Mouse (Mus musculus) forebrain, embryonic 13.5 days (tissue): ENCODE measurements around the gene Yy1. TPM values are rescaled to one million over a fixed set of nuclear protein-coding genes. Genes with fewer than 3 reads are reported as not detected.
"Not testable (repeated sequence)": the region's sequence is repeated elsewhere in the genome, so short reads cannot be mapped to it uniquely, and the experiment has no call there.

Experiments
- ATAC-seq: fragments of 200-750 bp; cut with Nextera tagmentation; 2 replicates; pipeline ENCODE4 v1.8.0; 2017
- H3K27ac ChIP-seq: fragments of 300-500 bp; sonication (generic); 2 replicates; pipeline ENCODE4 v1.5.1; 2015; ENCODE audit warnings: inconsistent platforms, mild to moderate bottlenecking, moderate library complexity
- H3K27me3 ChIP-seq: fragments of 300-500 bp; sonication (generic); 2 replicates; pipeline ENCODE4 v1.6.1; 2015; ENCODE audit warnings: mild to moderate bottlenecking, inconsistent platforms
- H3K36me3 ChIP-seq: fragments of 300-500 bp; sonication (generic); 2 replicates; pipeline ENCODE4 v1.6.1; 2015; ENCODE audit warnings: mild to moderate bottlenecking, inconsistent platforms; ENCODE audit not compliant: poor library complexity, severe bottlenecking
- H3K4me1 ChIP-seq: fragments of 300-500 bp; sonication (generic); 2 replicates; pipeline ENCODE4 v1.6.1; 2015; ENCODE audit warnings: inconsistent platforms
- H3K4me2 ChIP-seq: fragments of 300-500 bp; sonication (generic); 2 replicates; pipeline ENCODE4 v1.6.1; 2015; ENCODE audit warnings: inconsistent platforms, mild to moderate bottlenecking, moderate library complexity
- H3K4me3 ChIP-seq: fragments of 300-500 bp; sonication (generic); 2 replicates; pipeline ENCODE4 v1.5.1; 2015; ENCODE audit warnings: mild to moderate bottlenecking, inconsistent platforms
- H3K9ac ChIP-seq: fragments of 300-500 bp; sonication (generic); 2 replicates; pipeline ENCODE4 v1.6.1; 2015; ENCODE audit warnings: mild to moderate bottlenecking, inconsistent platforms
- H3K9me3 ChIP-seq: fragments of 300-500 bp; sonication (generic); replicated peaks from 2 replicates; pipeline ENCODE4 v1.6.1; 2016; ENCODE audit warnings: inconsistent platforms
- whole genome bisulfite sequencing: fragments of 180-500 bp; shearing (Covaris S2); methylation state at CpG from one replicate; pipeline ENCODE4 v1.1.7; 2015; 5-methylcytosine and 5-hydroxymethylcytosine counted together
- polyA plus RNA-seq: library from polyadenylated mRNA; unstranded; fragments of >200 nt; fragmentation: Nextera tagmentation; extraction: Ambion mirVana; gene quantifications from 2 replicates; pipeline ENCODE4 v1.2.1, GENCODE M21; 2015

Gene Yy1
- polyA plus RNA-seq, 1 experiment from 2014 or later: 15.8 TPM

GRCm38 (mm10) chr12:108831966-108832643 lies 39.3 kb downstream of the Yy1 start:
- Histone ChIP-seq H3K4me1 (peaks cover 41% of the 10 kb centered on the region), H3K27me3 (no peaks in the 10 kb centered on the region), H3K36me3 (peaks cover 22% of the 10 kb centered on the region), H3K27ac (no peak overlapping the region), H3K4me2 (no peak overlapping the region), H3K4me3 (no peak overlapping the region), H3K9me3 (no peaks in the 10 kb centered on the region), H3K9ac (no peak overlapping the region)
- no peak for ATAC-seq
- 56% methylated on average over 9 of the region's 9 CpGs for WGBS

- H3K4me2 ChIP-seq: no peak overlapping the region
- no peak overlapping the region for H3K4me3 ChIP-seq
- peak overlapping the region; percentile 2; the same call in 1 of the 2 replicates for H3K9ac ChIP-seq
- H3K36me3 ChIP-seq: peaks cover 14% of the 10 kb centered on the region
- H3K27me3 ChIP-seq: no peaks in the 10 kb centered on the region
- 88% methylated on average over 8 of the region's 8 CpGs for WGBS
- peaks cover 48% of the 10 kb centered on the region for H3K4me1 ChIP-seq
- ATAC-seq: no peak
- no peak overlapping the region for H3K27ac ChIP-seq
- no peaks in the 10 kb centered on the region for H3K9me3 ChIP-seq
These were observed 40.1 kb downstream of the Yy1 start for GRCm38 (mm10) chr12:108832851-108833250.

- Histone ChIP-seq H3K4me3 (no peak overlapping the region), H3K9me3 (no peaks in the 10 kb centered on the region), H3K9ac (no peak overlapping the region), H3K27me3 (no peaks in the 10 kb centered on the region), H3K4me2 (no peak overlapping the region), H3K4me1 (peaks cover 54% of the 10 kb centered on the region), H3K36me3 (peaks cover 11% of the 10 kb centered on the region), H3K27ac (no peak overlapping the region)
- ATAC-seq: no peak
- WGBS: 91% methylated on average over 3 of the region's 3 CpGs
These were observed 40.6 kb downstream of the Yy1 start for GRCm38 (mm10) chr12:108833408-108833807.

- peak overlapping the region; percentile 74 for H3K4me3 ChIP-seq
- WGBS: 85% methylated on average over 3 of the region's 3 CpGs
- ATAC-seq: no peak
- H3K36me3 ChIP-seq: peaks cover 9% of the 10 kb centered on the region
- H3K27ac ChIP-seq: no peak overlapping the region
- no peaks in the 10 kb centered on the region for H3K9me3 ChIP-seq
- no peaks in the 10 kb centered on the region for H3K27me3 ChIP-seq
- peaks cover 54% of the 10 kb centered on the region for H3K4me1 ChIP-seq
- peak overlapping the region; percentile 96 for H3K4me2 ChIP-seq
- peak overlapping the region; percentile 86; the same call in 1 of the 2 replicates for H3K9ac ChIP-seq
These were observed 41.6 kb downstream of the Yy1 start for GRCm38 (mm10) chr12:108834337-108834736.

- H3K4me3 ChIP-seq: peak overlapping the region; percentile 74
- H3K9me3 ChIP-seq: no peaks in the 10 kb centered on the region
- H3K4me2 ChIP-seq: peak overlapping the region; percentile 96
- peaks cover 58% of the 10 kb centered on the region for H3K4me1 ChIP-seq
- peaks cover 9% of the 10 kb centered on the region for H3K36me3 ChIP-seq
- no peaks in the 10 kb centered on the region for H3K27me3 ChIP-seq
- H3K27ac ChIP-seq: no peak overlapping the region
- WGBS: 41% methylated on average over 5 of the region's 5 CpGs
- ATAC-seq: no peak
- peak overlapping the region; percentile 86 for H3K9ac ChIP-seq
These were observed 42.0 kb downstream of the Yy1 start for GRCm38 (mm10) chr12:108834786-108835185.

- H3K9me3 ChIP-seq: no peaks in the 10 kb centered on the region
- peak; percentile 22; the same call in 1 of the 2 replicates for ATAC-seq
- H3K36me3 ChIP-seq: peaks cover 9% of the 10 kb centered on the region
- peak overlapping the region; percentile 96 for H3K4me2 ChIP-seq
- peak overlapping the region; percentile 74 for H3K4me3 ChIP-seq
- H3K27me3 ChIP-seq: no peaks in the 10 kb centered on the region
- H3K9ac ChIP-seq: peak overlapping the region; percentile 86
- WGBS: 1% methylated on average over 51 of the region's 51 CpGs
- H3K4me1 ChIP-seq: peaks cover 61% of the 10 kb centered on the region
- no peak overlapping the region for H3K27ac ChIP-seq
These were observed 42.6 kb downstream of the Yy1 start for GRCm38 (mm10) chr12:108835208-108835839.

GRCm38 (mm10) chr12:108835840-108836409 lies 43.2 kb downstream of the Yy1 start, which contains the start of the genes Slc25a29 and Slc25a47:
TSS of gene Slc25a29 (minus strand) at chr12:108835883.
TSS of gene Slc25a47 (plus strand) at chr12:108836046.
- H3K9me3 ChIP-seq: no peaks in the 10 kb centered on the region
- peaks cover 13% of the 10 kb centered on the region for H3K36me3 ChIP-seq
- peak within 1 kb of the TSS; percentile 74 for H3K4me3 ChIP-seq
- H3K27me3 ChIP-seq: no peaks in the 10 kb centered on the region
- peak within 1 kb of the TSS; percentile 96 for H3K4me2 ChIP-seq
- under 1% methylated on average over 50 of the region's 53 CpGs for WGBS
- H3K9ac ChIP-seq: peak within 1 kb of the TSS; percentile 86
- peaks cover 61% of the 10 kb centered on the region for H3K4me1 ChIP-seq
- peak within 1 kb of the TSS; percentile 87 for H3K27ac ChIP-seq
- peak; percentile 100 for ATAC-seq

GRCm38 (mm10) chr12:108836722-108837121 lies 43.9 kb downstream of the Yy1 start:
- 0 out of 2 replicates have a peak overlapping the region, but pooled peaks have one; percentile 87 for H3K27ac ChIP-seq
- no peak for ATAC-seq
- peak overlapping the region; percentile 74 for H3K4me3 ChIP-seq
- peaks cover 20% of the 10 kb centered on the region for H3K36me3 ChIP-seq
- 72% methylated on average over 7 of the region's 7 CpGs for WGBS
- peak overlapping the region; percentile 96 for H3K4me2 ChIP-seq
- H3K9ac ChIP-seq: peak overlapping the region; percentile 81
- no peaks in the 10 kb centered on the region for H3K27me3 ChIP-seq
- H3K9me3 ChIP-seq: no peaks in the 10 kb centered on the region
- H3K4me1 ChIP-seq: peaks cover 61% of the 10 kb centered on the region

- H3K27ac ChIP-seq: no peak overlapping the region
- H3K4me2 ChIP-seq: no peak overlapping the region
- no peaks in the 10 kb centered on the region for H3K27me3 ChIP-seq
- no peak overlapping the region for H3K4me3 ChIP-seq
- H3K36me3 ChIP-seq: peaks cover 58% of the 10 kb centered on the region
- 94% methylated on average over 6 of the region's 6 CpGs for WGBS
- peaks cover 30% of the 10 kb centered on the region for H3K4me1 ChIP-seq
- no peak overlapping the region for H3K9ac ChIP-seq
- no peak for ATAC-seq
- H3K9me3 ChIP-seq: no peaks in the 10 kb centered on the region; the same call in 1 of the 2 replicates
These were observed 48.4 kb downstream of the Yy1 start for GRCm38 (mm10) chr12:108841181-108841580.

GRCm38 (mm10) chr12:108842663-108843062 lies 49.9 kb downstream of the Yy1 start:
- 87% methylated on average over 7 of the region's 7 CpGs for WGBS
- H3K9ac ChIP-seq: no peak overlapping the region
- H3K4me3 ChIP-seq: no peak overlapping the region
- H3K36me3 ChIP-seq: peaks cover 63% of the 10 kb centered on the region
- H3K27me3 ChIP-seq: no peaks in the 10 kb centered on the region
- no peak for ATAC-seq
- H3K9me3 ChIP-seq: no peaks in the 10 kb centered on the region; the same call in 1 of the 2 replicates
- peaks cover 15% of the 10 kb centered on the region for H3K4me1 ChIP-seq
- H3K27ac ChIP-seq: no peak overlapping the region
- H3K4me2 ChIP-seq: no peak overlapping the region

GRCm38 (mm10) chr12:108848033-108848432 lies 55.3 kb downstream of the Yy1 start:
- not testable (repeated sequence) for H3K9ac ChIP-seq, H3K4me3 ChIP-seq, H3K9me3 ChIP-seq, H3K4me1 ChIP-seq, H3K27ac ChIP-seq, H3K4me2 ChIP-seq, ATAC-seq, H3K27me3 ChIP-seq
- peaks cover 45% of the 10 kb centered on the region for H3K36me3 ChIP-seq
- WGBS: 85% methylated on average over 3 of the region's 3 CpGs

- H3K4me1 ChIP-seq: peaks cover 9% of the 10 kb centered on the region; the same call in 1 of the 2 replicates
- H3K27me3 ChIP-seq: no peaks in the 10 kb centered on the region
- no peak overlapping the region for H3K27ac ChIP-seq
- ATAC-seq: no peak
- H3K9ac ChIP-seq: no peak overlapping the region
- H3K4me2 ChIP-seq: no peak overlapping the region
- no peak overlapping the region for H3K4me3 ChIP-seq
- H3K9me3 ChIP-seq: no peaks in the 10 kb centered on the region
- 90% methylated on average over 4 of the region's 4 CpGs for WGBS
- H3K36me3 ChIP-seq: peaks cover 32% of the 10 kb centered on the region
These were observed 56.8 kb downstream of the Yy1 start for GRCm38 (mm10) chr12:108849488-108850022.
